Mouse (Mus musculus) ES-Bruce4 (cell line): ENCODE measurements around the gene Anxa4.

ENCODE experiments used
- CTCF ChIP-seq: IDR thresholded peaks from one replicate; pipeline ENCODE4 v1.8.1; 2011; ENCODE audit warnings: low read depth, low read length
- POLR2A ChIP-seq: IDR thresholded peaks from one replicate; pipeline ENCODE4 v1.8.1; 2011; ENCODE audit warnings: low read length; ENCODE audit not compliant: insufficient read depth

GRCm38 (mm10) chr6:86839089-86839488 is 45.7 kb upstream of the Anxa4 start:
- TF ChIP-seq CTCF = no peak
- TF ChIP-seq POLR2A = no peak
